Mouse (Mus musculus) cerebral cortex, adult 2 months (tissue): ENCODE results near the gene Med24.

Source experiments
- WGBS: fragments of 180-500 bp; shearing (Covaris S2); methylation state at CpG from one replicate; pipeline ENCODE4 v1.1.7; 2018; 5-methylcytosine and 5-hydroxymethylcytosine counted together

Gene Med24

DNA sequence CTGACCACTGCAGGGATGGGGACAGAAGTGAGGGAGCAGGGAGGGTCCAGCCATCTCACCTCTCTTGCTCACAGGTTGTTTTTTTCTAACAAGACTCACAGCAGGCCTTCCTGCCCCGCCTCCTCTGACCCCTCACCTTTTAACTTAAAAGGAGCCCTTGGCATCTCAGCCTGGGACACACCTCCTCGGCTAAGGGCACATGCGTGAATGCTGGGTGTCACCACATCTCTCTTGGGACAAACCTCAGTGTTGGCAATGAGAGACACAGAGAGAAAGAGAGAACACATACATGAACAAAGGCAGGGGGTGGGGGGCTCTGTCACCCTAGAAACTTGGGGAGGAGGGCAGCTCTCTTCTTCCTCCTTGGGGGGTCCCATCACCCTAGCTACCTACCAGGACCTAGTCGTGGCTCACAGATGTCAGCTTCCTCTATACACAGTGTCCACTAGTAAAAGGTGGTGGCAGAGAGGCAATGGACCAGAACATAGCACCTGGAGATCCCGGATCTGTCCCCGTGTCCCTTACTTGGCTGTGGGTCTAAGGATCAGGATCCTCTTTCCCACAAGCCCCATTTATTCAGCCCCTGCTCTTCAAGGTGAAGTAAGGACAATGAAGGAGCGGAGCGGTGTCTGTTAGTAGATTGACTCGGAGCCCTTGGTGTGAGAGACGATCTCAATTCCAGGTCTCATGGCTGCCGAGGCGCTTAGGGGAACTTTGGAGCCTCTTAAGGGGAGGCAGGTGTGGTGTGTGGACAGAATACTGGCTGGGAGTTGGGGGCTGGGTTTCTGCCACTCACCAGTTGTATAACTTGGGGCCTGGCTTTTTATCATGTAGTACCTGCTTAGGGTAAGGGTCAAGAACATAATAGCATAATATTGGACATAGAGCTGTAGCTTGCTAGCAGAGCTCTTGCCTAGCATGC is 17.0 kb upstream of the Med24 start:
- WGBS, result 21% methylated on average over 12 of the region's 12 CpGs

DNA sequence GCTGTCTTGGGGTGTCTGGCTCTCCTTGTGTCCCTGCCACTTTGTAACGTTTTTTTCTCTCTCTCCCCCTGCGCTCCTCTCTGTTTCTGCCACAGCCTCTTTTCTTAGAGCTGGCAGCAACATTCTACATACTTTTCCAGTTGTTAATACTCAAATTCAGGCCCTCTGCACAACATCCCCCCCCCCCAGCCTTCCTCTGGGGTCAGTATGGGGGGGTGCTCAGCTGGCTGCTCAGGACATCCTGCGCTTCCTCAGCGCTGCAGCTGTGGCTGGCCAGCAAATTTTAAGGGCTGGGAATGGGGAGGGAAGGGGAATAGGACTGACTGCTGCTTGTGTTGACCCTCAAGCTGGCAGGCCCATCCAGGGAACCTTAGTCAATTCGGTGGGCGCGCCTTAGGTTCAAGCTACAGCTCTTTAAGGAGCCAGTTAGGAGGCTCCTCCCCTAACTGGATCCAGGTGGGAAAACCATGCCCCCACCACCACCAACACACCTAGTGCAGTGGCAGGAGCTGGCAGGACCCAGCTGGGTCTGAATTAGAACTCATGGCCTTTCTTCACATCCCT is 15.3 kb upstream of the Med24 start:
- 18% methylated on average over 7 of the region's 7 CpGs for WGBS

DNA sequence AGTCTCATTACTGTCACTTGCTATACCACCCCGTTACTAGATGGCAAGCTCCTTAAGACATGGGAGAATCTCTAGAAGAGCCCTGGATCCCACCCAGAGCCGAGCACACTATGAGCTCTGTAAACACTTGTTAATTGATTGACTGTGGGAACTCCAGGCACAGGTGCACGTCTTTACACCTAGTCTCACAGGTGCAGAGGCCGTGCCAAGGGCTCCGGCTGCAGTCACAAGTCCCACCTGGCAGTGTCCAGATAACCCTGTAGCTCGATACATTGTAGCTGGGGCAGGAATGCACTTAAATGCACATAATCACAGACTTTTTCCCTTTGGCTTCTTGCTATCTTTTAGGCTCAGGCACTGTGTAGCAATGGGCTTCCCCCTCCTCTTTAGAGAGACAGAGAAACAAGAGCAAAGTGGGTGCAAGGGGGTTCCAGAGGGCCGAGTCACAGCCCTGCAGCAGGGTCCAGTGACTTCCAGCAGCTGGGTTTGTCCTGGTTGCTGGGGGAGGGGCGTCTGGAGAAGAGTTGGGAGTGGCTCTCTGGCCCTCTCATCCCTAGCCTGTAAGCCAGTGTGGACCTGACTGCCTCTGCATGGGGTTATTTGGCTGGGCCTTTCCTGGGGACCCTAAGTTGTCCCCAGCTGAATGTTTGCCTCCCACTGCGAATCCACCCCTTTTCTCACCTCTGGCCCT is 14.6 kb upstream of the Med24 start:
- WGBS, result 11% methylated on average over 9 of the region's 9 CpGs

DNA sequence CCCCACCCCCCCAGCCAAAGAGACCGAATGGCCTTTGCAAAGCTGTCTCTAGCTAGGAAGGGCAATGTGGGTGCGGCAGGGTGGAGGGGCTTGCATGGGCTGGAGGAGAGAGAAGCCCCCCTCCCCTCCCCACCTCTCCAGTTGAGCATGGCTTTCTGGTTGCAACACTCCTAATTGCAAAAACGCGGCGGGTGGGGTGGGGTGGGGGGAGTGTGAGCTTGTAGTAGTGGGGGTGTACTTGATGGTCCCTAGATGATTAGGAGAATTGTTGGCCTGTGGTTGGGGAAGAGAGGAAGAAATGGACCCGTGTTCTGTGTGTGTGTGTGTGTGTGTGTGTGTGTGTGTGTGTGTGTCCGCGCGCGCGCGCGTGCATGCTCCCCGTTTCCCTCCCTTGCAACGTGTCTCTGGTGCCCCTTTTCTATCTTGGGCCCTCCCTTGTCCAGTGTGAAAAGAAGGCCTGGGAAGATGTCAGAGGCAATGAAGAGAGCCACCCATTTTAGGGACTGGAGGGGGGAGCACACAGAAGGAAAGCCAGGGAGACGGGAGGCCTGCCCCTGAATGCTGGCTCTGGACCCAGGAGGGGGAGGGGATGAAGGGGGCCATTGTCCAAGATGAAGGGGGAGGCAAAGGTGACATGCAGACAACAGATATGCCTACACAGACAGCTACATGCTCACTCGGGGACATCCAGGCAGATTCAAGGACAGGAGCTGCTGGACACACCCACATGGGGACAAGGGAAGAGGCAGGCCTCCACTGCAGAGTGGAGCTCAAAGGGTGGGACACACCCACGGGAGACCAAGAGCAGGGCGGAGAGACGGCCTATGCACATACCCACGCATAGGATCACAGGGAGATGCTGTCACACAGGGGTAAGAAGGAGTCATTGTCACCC is 13.4 kb upstream of the Med24 start:
- 3% methylated on average over 21 of the region's 21 CpGs for WGBS

DNA sequence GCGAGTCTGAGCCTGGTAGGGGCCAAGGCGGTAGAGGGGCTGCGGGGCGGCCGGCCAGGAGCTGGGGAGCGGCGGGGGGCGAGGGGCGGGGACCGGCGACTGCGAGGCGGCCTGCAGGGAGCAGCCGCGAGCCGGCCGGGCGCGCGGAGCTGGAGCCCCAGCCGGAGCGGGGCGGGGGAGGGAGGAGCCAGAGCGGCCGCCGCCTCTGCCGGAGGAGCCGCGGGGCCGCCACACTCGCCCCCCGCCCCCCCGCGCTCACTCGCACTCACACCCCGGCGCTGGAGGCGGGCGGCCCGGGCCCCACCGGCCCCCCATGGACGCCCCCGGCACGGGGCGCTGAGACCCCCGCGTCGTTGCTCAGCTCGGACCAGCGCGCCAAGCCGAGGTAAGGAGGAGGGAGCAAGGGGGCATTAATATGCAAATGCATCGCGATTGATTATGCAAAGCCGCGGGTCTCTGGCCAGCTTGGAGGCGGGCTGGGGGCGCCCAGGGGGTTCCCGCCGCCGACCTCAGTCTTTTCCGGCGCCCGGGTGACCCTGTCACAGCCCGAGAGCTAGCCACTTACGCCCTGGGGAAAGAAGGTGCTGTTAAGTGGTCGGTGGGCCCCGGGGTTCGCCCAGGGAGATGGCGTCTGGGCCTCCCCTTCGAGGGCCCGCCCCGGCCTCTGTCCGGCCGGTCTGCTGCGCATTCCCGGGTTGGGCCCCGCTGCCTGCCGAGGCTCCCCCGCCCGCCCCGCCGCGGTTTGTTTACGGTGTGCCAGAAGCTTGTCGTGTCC is 12.6 kb upstream of the Med24 start:
- 1% methylated on average over 84 of the region's 86 CpGs for WGBS

DNA sequence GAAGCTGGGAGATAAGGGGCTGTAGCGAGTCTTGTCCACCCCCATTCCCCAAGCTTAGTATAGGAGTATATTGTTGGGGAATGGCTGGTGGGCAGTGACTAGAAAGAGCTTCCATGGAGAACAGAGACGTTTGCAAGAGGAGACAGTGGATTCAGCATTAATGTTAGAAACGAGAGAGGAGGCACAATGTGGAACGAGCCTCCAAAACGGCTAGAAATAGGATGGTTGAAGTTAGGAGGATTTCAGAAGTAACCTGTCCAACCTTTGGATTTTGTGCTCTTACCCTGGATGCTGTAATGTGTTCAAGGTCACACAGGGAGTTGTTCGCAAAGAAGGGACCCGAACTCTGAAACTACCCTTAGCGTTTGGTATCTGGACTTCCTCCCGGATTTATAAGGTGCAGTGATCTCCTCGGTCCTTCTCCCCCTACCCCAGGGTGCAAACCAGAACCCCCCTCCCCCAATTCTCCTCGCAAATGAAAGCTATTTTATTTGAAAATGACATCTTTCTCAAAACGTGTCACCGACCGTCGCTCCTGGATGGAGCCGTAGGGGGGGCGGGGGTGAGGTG is 11.9 kb upstream of the Med24 start:
- 0% methylated on average over 17 of the region's 17 CpGs for WGBS

DNA sequence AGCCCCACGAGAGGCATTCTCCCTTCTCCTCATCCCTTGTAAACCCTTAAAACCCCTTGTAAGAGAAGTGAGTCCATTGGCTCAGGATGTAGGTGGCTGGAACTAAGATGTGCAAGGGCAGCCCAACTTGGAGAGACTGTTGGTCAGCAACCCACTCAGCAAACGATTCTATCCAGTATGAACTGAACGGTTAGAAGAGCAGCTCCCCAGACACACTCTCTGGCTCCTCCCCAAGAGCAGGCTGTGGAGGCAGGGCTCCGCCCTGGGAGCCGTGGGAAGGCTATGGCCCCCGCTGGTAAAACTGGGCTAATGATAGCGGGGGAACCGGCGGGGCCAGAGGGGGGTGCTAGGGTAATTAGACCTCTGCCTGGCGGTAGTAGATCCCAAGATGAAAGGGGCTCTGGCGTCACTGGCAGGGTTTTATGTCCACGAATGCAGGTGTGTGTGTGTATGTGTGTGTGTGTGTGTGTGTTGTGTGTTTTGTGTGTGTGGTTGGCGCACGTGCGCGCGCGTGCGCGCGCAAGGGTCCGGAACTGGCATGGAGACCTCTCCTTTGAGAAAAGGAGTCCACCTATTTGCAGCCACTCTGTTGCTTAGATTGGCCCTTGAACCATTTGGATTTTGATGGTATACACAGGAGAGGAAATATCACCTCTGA is 11.3 kb upstream of the Med24 start, which contains the start of gene Thra:
Gene Thra (plus strand): TSS at position 246 of the 658 bp plus-strand sequence.
- WGBS, result under 1% methylated on average over 22 of the region's 22 CpGs

DNA sequence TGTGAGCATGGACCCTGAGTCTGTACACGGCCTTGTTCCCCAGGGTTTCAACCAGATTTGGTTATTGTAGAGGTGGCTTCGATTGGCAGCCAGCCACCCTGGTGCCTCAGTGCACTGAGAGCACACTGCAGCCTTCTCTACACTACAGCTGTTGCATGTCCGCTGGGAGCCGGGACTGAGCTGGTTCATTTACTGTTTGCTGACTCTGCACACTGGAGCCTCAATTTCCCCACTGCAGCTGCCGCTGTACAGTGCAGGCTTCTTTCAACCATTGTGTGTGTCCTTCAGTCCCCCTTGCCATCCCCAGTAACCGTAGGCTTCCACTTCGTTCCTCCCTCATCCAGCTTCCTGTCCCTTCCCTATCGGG is 10.8 kb upstream of the Med24 start:
- 6% methylated on average over 8 of the region's 8 CpGs for WGBS

DNA sequence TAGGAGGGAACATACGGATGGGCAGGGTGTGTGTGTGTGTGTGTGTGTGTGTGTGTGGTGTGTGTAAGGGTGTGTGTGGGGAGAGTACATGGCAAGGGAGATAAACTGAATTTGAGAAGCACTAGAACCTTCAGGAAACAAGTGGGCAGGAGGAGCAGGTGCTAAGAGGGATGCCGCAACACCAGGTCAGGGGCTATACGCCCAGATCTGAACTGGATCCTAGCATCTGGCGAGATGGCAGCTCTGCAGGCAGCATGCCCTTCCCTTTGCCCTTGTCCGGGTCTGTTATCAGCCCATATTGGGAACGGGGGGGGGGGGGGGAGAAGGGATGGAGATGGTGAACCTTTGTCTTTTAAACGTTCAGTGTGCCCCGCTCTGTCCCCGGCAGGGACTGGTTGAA is 9.7 kb upstream of the Med24 start:
- WGBS, result 53% methylated on average over 9 of the region's 9 CpGs

DNA sequence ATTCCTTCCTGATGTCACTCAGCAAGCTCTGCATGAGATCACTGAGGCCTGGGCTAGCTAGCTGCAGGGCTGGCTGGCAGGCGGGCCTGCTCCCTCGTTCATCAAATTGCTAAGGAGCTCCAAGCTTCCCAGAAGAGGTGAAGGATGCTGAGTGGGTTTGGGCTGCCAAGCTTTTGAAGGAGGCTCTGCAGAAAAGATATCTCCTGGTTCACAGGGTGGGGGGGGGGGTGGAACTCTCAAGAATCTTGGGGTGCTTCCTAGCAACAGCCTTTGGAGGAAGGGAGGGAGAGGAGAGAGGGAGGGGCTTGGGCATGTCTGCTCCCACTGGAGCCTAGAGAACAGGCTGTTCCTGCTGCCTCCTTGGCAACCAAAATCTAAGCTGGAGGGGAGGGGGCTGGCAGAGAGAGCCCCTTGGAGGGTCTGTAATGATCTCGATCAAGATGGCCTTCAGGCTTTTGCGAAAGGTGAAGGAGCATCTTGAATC is 9.2 kb upstream of the Med24 start:
- WGBS, result 25% methylated on average over 4 of the region's 4 CpGs

DNA sequence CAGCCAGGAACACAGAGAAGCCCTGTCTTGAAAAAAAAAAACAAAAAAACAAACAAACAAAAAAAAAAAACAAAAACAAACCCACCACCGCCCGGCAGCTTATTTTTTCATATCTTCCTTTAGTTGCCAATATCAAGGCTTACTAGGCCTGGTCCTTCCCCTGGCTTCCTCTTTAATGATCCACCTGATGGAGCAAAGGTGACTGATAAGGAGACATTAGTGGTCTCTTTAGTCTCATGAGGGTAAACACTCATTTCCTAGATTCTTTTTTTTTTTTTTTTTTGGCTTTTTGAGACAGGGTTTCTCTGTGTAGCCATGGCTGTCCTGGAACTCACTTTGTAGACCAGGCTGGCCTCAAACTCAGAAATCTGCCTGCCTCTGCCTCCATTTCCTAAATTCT is 8.0 kb upstream of the Med24 start:
- 85% methylated on average over 2 of the region's 2 CpGs for WGBS

DNA sequence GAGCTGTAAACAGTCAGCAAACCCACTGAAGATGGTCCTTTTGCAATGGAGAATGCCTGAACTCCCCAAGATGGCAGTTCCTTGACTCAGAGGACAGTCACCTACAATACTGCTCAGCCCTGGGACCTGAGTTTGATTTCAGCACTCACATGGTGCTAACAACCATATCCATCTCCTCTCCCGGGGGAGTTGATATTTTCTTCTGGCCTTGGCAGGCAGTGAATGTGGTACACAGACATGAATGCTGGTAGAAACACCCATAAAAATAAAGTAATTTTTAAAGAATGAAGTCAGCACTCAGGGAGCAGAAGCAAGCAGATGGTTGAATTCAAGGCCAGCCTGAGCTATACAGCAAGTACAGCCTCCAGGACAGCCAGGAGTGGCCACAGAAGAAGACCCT is 6.9 kb upstream of the Med24 start:
- WGBS, result 50% methylated on average over 1 of the region's 1 CpGs

DNA sequence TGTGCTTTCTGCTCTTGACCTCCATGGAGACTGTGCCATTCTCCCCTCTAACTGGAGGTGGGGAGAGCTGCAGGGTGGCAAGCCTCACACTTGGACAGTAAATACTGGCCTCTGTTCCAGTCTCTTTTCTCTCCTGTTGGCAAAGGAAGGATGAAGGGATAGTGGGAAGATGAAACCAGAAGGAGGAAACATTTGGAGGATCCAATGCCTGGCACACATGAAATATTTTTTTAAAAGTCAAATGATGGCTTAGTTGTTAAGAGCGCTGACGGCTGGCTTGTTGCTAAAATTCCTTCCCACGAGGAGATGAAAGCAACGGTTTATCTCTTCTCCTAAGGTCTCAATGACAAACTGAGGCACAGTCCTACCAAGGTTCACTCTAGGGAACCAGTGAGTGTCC is 5.9 kb upstream of the Med24 start:
- WGBS, result 52% methylated on average over 4 of the region's 4 CpGs

DNA sequence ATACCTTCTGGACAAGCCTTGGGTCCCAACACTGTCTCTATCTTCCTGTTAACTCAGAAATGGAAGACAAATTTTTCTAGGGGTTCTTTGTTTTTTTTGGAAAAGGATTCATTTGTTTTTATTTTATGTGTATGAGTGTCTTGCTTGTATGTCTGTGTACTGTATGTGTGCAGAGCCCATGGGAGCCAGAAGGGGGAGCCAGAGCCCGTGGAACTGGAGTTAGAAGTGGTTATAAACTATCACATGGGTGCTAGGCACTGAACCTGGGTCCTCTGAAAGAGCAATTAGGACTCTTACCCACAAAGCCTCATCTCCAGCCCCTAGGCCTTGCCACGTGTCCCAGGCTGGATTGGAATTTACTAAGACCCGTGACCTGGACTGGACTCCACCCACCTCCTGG is 4.8 kb upstream of the Med24 start:
- 78% methylated on average over 3 of the region's 3 CpGs for WGBS

DNA sequence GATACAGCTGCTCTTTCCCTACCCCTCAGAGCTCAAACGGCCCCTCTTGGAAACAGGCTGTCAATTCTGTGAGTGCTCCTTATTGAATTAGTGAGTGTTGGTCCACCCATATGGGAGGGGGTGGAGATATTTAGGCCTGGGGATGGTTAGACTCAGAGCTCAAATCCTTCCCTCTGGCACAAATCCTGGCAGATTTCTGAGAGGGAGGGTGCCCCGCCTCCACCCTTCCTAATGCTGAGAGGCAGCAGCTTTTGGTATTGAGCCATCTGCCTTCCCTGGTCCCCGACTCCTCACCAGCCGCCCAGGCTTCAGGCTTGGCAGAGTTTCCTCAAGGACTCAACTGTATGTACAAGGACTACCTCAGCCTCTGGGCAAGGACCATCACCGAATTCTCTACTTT is 1.9 kb upstream of the Med24 start:
- WGBS, result 18% methylated on average over 5 of the region's 5 CpGs

DNA sequence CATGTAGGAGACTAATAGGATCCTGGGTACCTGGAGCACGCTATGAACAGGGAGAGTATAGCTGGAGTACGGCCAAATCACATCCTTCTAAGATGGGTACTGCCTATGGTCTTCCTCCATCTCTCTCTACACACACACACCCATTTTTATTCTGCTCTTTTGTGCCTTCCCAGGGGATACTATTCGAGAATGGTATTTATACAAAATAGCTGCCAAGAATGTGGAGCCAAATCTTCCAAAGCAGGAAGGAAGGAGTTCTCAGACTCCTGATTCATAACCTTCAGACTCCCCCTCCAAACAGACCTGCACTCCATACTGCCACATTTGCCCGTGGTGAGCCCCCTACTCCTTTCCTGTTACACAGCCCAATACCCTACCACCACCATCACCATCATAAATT is 1.5 kb upstream of the Med24 start:
- WGBS, result 33% methylated on average over 4 of the region's 4 CpGs

DNA sequence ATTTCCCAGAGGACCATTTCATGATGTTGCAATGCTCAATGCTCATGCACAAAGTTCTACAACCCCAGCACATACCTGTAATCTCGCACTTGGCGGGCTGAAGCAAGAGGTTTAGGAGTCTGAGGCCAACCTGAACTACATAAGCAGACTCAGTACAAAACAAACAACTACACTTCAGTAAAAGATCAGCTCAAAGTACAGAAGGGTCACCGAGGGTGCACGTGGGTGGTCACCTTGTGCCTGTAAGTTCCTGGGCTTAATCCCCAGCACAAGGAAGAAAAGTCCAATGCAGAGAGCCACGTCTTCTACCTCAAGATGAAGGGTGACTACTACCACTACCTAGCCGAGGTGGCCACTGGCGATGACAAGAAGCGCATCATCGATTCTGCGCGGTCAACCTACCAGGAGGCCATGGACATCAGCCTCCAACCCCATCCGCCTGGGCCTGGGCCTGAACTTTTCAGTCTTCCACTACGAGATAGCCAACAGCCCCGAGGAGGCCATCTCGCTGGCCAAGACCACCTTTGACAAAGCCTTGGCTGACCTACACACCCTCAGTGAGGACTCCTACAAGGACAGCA is 3.2 kb downstream of the Med24 start:
- WGBS, result 93% methylated on average over 15 of the region's 15 CpGs

DNA sequence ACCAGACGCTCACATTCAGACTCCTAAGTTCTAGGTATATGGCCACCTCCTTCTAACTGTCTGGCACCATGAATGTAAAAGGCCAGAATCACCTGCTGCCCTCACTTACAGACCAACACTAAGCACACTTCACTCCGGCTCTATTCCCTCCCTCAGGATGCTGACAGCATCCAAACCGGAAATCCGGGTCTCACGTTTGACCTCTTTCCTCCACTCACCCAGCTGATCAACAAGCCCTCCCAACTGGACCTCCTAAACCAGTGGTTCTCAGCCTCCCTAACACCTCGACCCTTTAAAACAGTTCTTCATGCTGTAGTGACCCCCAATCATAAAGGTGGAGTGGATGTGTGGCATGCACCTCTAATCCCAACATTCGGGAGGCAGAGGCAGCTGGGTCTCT is 6.1 kb downstream of the Med24 start:
- 74% methylated on average over 7 of the region's 7 CpGs for WGBS

DNA sequence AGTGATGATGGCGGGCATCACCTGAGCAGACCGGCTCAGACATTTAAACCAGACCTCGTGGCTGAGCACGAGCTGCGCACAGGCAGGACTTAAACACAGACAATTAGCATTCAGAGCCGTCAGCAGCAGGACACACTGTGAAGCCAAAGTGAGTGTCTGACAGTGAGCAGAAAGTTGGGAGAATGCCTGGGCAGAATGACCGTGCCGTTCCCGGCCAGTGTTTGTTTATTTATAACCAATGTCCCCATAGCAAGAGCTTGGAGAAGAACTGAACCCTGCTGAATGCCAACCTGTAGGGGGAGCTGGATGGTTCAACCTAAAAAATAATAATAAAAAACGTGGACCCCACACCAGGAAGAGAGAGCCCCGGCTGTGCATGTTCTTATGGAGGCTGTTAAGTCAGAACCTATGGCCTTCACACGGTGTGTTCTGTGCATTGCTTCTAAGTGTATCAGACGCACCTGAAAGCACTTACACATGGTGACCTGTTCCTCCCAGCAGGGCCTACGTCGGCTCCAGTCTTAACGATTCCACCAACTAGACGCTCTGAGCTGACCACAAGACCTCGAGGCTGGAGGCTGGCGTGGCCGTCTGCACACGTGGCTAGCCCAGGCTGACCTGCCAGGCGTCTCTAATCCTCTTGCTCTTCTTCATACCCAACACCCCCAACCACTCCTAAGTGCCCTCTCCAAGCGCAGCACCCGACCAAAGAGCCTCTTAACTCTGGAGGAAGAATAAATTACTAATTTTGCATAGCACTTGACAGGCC is 7.6 kb downstream of the Med24 start:
- 50% methylated on average over 24 of the region's 24 CpGs for WGBS
